ENCODE assay signal across 15 mouse cellular contexts in the genomic region with DNA sequence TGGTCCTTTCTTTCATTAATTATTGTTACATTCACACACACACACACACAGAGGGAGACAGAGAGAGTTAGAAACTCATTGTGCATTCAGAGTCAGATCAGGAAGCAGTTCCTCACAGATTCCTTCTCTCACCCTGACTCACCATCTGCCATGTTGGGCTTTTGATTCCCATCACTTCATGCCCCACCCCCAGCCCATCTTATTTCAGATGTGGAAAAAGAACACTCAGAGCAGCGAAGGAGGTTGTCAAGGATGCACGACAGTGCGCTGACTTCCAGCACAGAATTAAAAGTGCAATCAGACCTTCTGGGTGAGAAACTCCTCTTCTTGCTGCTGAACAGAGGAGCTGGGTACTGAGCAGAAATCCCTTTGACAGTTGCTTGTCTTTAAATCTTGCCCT.
A peak's percentile ranks its signal among the peaks of the same experiment; 100 is the strongest.
DNase-seq lines count a peak whose midpoint lies in the region; ATAC-seq and TF ChIP-seq lines count a peak whose summit lies in the region.
"Had no signal": no experiment of that assay in that cellular context is flagged by ENCODE, and none has a peak within 500 bp of the region (broad histone marks: within the 10 kb centered on the region; RNA-seq: fewer than 3 reads in every experiment).

No protein-coding gene starts in this region.

- H3K4me3 ChIP-seq in hindbrain, postnatal 0 days (ENCODE audit: low read length) = no peak overlapping the region
- H3K4me3 ChIP-seq in hindbrain, embryonic 10.5 days = no peak overlapping the region
- H3K4me3 ChIP-seq in forebrain, embryonic 14.5 days (ENCODE audit: low read depth, low read length) = no peak overlapping the region
- H3K4me3 ChIP-seq: limb, embryonic 12.5 days had no signal

- H3K27me3 ChIP-seq in hindbrain, postnatal 0 days (ENCODE audit: insufficient read depth, low read length) = no peaks in the 10 kb centered on the region
- H3K27me3 ChIP-seq in hindbrain, embryonic 10.5 days (ENCODE audit: insufficient read depth, poor library complexity, severe bottlenecking) = no peaks in the 10 kb centered on the region
- H3K27me3 ChIP-seq in forebrain, embryonic 14.5 days (replicated peaks; ENCODE audit: control insufficient read depth, insufficient read depth, low read length) = no peaks in the 10 kb centered on the region
- H3K27me3 ChIP-seq: limb, embryonic 12.5 days had no signal

- no peak overlapping the region for H3K4me2 ChIP-seq in hindbrain, postnatal 0 days (ENCODE audit: low read depth, low read length)
- H3K4me2 ChIP-seq in forebrain, embryonic 14.5 days (ENCODE audit: low read length) = no peak overlapping the region
- H3K4me2 ChIP-seq: limb, embryonic 12.5 days had no signal

- no peaks in the 10 kb centered on the region for H3K36me3 ChIP-seq in hindbrain, postnatal 0 days (ENCODE audit: insufficient read depth, low read length)
- H3K36me3 ChIP-seq in hindbrain, embryonic 10.5 days = no peaks in the 10 kb centered on the region
- no peaks in the 10 kb centered on the region for H3K36me3 ChIP-seq in forebrain, embryonic 14.5 days (ENCODE audit: control insufficient read depth, insufficient read depth, low read length)
- H3K36me3 ChIP-seq: G1E; limb, embryonic 12.5 days had no signal

- ATAC-seq in hindbrain, postnatal 0 days = no peak
- peak; percentile 62; the same call in 1 of the 2 replicates for ATAC-seq in forebrain, embryonic 14.5 days

- intact Hi-C loops in left cerebral cortex, postnatal 36 days (cut with DNase I) = no loop called here

- TF ChIP-seq CTCF in hindbrain, postnatal 0 days (IDR thresholded peaks at IDR 0.05; ENCODE audit: low read depth) = no peak

- peak; percentile 36 for DNase-seq in hindbrain, postnatal 0 days (ENCODE audit: low spot score)
- no peak for DNase-seq in hindbrain, embryonic 10.5 days (ENCODE audit: low spot score)
- DNase-seq in forebrain, embryonic 14.5 days (ENCODE audit: low spot score) = peak; percentile 73
- DNase-seq in frontal cortex, postnatal 36 days (ENCODE audit: low spot score in 2 of 2) = peak; percentile 50 to 64
- DNase-seq in left cerebral cortex, postnatal 36 days (ENCODE audit: low spot score in 2 of 2) = peak; percentile 27 to 44
- DNase-seq in adrenal gland, postnatal 4 days (ENCODE audit: low spot score in 2 of 2) = no peak
- DNase-seq in urinary bladder, postnatal 36 days (ENCODE audit: low spot score in 2 of 2) = no peak
- no peak for DNase-seq in adrenal gland, postnatal 36 days
- DNase-seq: cerebellum, adult 18-20 months; lung, adult 18-20 months; thymus, postnatal 14 days had no signal

- WGBS in hindbrain, postnatal 0 days = 47% methylated on average over 3 of the region's 3 CpGs
- 81% methylated on average over 3 of the region's 3 CpGs for WGBS in hindbrain, embryonic 10.5 days
- WGBS in forebrain, embryonic 14.5 days = 50% methylated on average over 3 of the region's 3 CpGs

- no peak overlapping the region for H3K9ac ChIP-seq in hindbrain, postnatal 0 days (replicated peaks; ENCODE audit: low read length)
- H3K9ac ChIP-seq in forebrain, embryonic 14.5 days (ENCODE audit: low read length) = no peak overlapping the region
- H3K9ac ChIP-seq: limb, embryonic 12.5 days had no signal

- H3K9me3 ChIP-seq in hindbrain, postnatal 0 days (ENCODE audit: low read length) = no peaks in the 10 kb centered on the region
- no peaks in the 10 kb centered on the region for H3K9me3 ChIP-seq in hindbrain, embryonic 10.5 days
- H3K9me3 ChIP-seq in forebrain, embryonic 14.5 days (replicated peaks; ENCODE audit: control insufficient read depth, low read length) = no peaks in the 10 kb centered on the region
- H3K9me3 ChIP-seq: limb, embryonic 12.5 days had no signal

- 0 out of 2 replicates have a peak, but pooled peaks cover 3% of the 10 kb centered on the region for H3K4me1 ChIP-seq in hindbrain, postnatal 0 days (ENCODE audit: insufficient read depth, low read length)
- H3K4me1 ChIP-seq in hindbrain, embryonic 10.5 days (replicated peaks) = no peaks in the 10 kb centered on the region
- H3K4me1 ChIP-seq in forebrain, embryonic 14.5 days (ENCODE audit: control insufficient read depth, insufficient read depth, low read length) = 0 out of 2 replicates have a peak, but pooled peaks cover 3% of the 10 kb centered on the region
- H3K4me1 ChIP-seq: limb, embryonic 12.5 days had no signal

- H3K27ac ChIP-seq in hindbrain, postnatal 0 days = no peak overlapping the region
- no peak overlapping the region for H3K27ac ChIP-seq in hindbrain, embryonic 10.5 days
- no peak overlapping the region; the same call in 1 of the 2 replicates for H3K27ac ChIP-seq in forebrain, embryonic 14.5 days (ENCODE audit: low read depth, low read length)
- H3K27ac ChIP-seq: kidney, postnatal 0 days; limb, embryonic 12.5 days; macrophage had no signal

Comparison
In these comparisons a context has a peak if more than half of its experiments do, and no peak if none do; other contexts are left out.
1. DNase-seq: peak in hindbrain, postnatal 0 days (single experiment), forebrain, embryonic 14.5 days (single experiment), frontal cortex, postnatal 36 days (2 of 2) and left cerebral cortex, postnatal 36 days (2 of 2); none in hindbrain, embryonic 10.5 days (single experiment), adrenal gland, postnatal 4 days (0 of 2), urinary bladder, postnatal 36 days (0 of 2) and adrenal gland, postnatal 36 days (0 of 2).